Mouse (Mus musculus) ovary, adult 18-20 months (tissue): ENCODE measurements at regions not wholly inside any gene's neighbourhood (a gene's known extent, or its start where the extent isn't known, plus 50 kb on each side); places are given as distances from the start of the nearest gene placed in this dataset.
A peak's percentile ranks its signal among the peaks of the same experiment; 100 is the strongest.

ENCODE experiments used
- DNase-seq: peaks from one replicate; pipeline ENCODE4 v3.0.0; 2022; ENCODE audit warnings: low spot score, mixed read lengths

- DNase-seq: no peak
Measured at GRCm38 (mm10) chr2:160256251-160256650, 77.7 kb downstream of the Gm826 start.

- DNase-seq: no peak
Measured at GRCm38 (mm10) chr2:160250228-160250627, 83.7 kb downstream of the Gm826 start.

DNA sequence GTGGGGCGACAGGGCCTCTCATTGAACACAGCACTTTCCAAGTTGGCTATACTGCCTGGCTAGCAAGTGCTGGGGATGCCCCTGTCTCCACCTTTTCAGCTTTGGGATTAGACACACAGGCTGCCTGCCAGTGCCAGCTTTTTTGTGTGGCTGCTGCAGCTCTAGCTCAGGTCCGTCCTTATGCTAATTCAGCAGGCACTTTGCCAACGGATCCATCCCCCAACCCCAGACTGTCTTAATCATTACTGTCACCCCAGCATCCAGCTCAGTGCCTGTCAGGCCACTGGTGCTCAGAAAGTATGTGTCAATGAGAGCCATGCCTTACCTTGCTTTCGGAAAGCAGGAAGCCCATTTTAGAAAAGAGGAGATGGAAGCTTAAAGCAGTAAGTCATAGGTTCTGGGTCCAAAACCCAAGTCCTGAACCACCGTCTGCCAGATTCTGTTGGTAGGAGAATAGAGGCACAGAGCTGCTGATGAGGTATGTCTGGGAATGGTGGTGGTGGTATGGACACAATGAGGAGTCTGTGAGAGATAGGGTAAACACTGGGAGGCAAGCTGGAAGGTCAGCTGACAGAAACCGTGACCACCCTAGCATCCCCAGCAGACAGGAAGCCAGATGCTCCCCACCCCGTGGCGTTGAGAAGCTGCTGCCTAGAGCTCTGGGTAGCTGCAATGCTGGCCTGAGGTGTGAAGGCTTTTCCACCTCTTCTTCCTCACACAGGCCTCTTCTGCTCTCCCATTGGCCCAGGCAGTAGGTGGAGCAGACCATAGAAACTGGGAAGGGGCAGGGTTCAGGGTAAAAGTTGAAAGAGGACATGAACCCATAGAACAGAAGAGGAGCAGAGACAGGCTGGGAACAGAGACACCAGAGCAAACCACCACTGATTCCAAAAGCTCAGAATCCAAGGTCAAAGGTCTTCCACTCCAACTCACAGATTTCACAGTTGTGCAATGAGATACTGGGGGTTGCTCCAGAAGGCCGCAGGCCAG is 84.6 kb downstream of the Gm826 start:
- no peak for DNase-seq

- no peak for DNase-seq
Measured at GRCm38 (mm10) chr2:160247286-160247685, 86.7 kb downstream of the Gm826 start.

GRCm38 (mm10) chr2:160246356-160246755 is 87.6 kb downstream of the Gm826 start:
- DNase-seq: peak; percentile 19

GRCm38 (mm10) chr2:160244866-160245265 is 89.1 kb downstream of the Gm826 start:
- no peak for DNase-seq

DNA sequence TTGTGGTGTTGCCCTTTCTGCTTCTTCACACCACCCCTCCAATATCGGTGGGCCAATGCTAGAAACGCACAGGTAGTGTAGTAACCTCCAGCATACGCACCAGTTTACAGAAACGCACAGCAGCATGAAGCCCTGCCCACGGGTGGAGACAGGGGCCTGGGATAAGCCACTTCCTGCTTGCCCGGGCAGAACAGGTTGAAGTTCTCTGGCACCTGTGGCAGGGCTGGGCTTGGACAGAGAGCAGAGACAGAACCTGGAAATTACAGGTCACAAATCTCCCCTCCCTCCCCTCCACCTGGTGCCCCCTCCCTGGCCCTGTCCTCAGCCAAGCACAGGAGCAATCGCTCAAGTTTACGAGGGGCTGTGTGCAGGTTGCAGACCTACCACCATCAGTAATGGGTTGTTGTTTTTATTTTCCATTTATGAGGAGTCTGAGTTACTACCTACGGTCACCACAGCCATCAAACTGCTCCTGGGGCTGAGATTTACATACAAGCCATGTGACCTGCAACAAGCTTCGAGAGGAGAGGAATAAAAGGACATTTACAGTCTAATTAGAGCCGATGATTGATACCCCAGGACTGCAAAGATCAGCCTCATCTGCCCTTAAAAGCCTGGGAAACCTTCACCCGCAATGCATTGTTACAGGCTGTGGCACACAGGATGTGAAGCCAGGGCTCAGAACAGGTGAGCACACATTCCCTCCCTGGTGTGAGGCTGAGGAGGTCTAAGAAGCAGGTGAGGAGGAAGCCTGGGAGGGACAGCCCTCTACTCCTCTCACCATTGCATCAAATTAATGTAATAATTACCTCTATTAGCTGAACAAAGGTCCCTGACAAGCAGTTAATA is 93.2 kb downstream of the Gm826 start:
- DNase-seq: no peak

DNA sequence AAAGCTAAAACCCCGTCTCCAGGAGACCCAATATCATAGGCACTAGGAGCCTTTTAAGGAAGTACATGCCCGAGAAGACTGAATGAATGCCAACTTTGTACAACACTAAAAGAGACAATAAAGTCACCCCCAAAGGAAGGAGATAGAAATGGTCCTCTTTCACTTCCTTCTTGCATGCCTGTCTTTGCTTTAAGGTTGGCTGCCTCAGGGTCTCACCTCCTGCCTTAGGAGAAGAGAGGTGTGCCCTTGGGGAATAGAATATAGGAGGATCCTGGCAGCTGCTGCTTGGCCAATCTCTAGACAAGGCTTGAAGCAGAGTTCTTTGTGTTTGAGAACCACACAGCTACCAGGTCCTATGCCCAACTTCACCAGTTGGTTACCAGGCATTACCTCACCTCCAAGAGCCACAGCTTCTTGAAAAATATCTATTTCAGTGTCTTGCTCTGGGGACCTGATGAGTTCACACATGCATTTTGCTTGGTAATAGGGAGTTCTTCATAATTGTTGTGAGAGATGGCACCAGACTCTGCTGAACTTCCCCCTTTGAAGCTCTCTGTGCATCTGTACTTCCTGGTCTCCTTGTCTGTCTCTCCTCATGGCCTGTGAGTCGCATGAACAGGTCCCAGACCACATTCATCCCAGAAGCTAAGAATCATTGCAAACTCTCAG is 96.4 kb downstream of the Gm826 start:
- no peak for DNase-seq

DNA sequence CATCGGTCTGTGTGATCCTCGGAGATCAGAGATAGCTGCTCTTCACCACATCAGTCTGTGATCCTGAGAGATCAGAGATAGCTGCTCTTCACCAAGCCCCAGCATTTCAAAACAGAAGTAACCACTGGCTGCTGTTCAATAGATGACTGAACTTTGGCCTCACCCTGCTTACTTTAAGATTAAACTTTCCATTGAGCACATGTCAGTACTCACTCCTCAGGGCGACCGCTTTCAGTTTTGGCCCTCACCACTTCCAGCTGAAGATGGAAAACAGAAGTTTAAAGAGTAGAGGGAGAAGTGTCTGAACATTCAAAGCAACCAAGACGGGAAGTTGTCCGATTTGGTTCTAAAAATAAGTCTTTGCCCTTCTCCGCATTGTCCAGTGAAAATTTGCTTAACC is 97.2 kb downstream of the Gm826 start:
- DNase-seq: no peak

DNA sequence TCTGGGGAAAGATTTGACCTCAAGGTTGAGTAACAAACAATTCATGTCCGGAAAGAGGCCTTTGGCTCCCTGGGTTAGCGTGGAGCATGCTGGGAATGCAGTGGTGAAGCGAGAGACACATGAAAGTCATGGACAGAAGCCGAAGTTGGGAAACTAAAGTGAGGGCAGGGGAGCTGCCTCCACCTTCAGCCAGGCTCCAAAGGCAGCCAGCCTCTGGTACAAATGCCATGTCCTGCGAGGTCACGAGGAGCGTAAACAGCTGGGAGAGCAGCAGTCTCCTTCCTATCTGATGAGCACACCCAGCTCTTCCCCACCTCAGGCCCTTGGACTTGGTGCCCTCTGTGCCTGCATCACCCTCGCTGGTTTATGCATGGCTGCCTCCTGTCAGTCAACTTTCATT is 103.2 kb downstream of the Gm826 start:
- no peak for DNase-seq

DNA sequence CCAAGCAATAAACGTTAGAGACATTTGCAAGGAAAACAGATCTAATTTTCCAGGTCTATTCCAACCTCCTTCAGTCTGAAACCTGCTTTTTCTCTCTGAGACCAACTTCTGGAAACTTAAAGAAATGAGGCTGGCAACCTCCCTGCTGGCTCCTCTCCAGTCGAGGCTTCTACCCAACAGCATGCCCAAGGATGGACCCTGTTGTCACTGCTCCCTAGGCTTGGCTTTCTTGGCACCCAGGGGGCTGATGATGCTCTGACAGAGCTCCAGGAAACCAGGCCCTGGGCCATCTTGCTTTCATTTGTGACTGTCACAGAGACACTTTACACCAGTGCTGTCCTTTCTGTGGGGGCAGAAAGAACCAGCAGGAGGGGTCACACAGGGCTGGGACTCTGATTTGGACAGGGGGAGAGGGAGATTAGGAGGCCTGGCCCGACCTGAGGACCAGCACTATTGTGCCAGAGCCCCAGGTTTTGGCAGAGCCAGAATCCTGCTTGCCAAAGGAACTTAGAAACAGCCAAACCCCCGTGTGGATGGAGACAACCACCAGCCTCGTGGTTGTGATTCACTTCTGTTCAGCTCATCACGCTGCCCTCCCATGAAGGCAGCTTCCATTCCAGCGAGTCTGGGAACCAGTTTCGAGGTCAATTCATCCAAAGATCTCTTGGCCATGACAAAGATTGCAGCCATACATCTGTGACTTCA is 105.5 kb downstream of the Gm826 start:
- no peak for DNase-seq

- peak; percentile 57 for DNase-seq
Measured at GRCm38 (mm10) chr2:160225450-160225849, 108.5 kb downstream of the Gm826 start.

DNA sequence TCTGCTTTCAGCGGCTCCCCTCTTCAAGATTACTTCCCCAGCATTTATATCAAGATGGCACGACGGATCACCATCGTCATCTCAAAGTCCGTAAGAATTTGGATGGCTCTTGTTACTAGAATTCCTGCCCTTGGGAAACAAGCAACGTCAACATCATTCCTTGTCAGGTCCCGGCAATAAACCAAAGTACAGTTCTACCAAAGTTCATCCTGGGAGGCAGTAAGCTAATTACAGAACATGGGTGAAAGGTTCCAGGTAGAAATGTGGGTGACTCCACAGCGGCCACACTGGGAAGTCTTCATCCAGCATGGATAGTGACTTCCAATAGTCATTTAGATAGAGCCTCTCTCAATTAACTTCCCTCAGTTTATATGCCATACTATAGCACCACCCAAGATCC is 110.6 kb downstream of the Gm826 start:
- DNase-seq: no peak

DNA sequence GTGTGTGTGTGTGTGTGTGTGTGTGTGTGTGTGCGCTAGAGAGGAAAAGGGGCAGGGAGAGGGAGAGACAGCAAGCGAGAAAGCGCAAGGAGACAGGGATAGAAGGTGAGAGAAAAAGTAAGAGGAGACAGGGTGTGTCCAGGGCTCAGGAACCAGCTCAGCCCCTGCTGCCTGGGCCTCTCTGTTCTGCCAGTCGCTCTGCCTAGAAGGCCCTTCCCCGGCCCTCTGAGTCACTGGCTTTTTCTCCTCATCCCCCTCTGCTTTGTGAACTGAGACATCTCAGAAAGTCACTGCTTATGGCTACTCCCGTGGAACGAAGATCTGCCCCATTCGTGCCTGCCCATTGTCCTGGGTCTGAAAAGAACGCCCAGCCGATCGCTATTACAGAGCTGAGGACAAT is 112.2 kb downstream of the Gm826 start:
- DNase-seq: no peak

DNA sequence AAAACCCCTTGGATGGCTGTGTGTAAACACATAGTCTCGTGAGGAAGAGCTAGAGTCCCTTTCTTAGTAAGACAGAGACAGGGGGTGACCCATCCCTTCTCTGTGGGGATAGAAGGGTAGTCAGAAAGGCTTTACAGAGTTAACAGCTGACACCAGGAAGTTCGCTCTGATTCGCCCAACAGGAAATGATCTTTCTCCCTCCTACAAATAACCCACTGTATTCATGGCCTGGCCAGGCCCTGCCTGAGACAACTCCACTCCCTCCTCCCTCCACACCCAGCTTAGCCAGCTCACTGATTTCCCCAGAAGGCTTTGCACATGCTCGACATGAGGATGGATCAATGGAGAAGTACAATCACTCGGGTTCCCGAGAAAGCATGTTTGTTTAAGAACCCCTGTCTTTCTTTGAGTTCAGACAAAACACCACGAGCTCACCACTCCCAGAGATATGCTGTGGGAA is 113.4 kb downstream of the Gm826 start:
- no peak for DNase-seq

DNA sequence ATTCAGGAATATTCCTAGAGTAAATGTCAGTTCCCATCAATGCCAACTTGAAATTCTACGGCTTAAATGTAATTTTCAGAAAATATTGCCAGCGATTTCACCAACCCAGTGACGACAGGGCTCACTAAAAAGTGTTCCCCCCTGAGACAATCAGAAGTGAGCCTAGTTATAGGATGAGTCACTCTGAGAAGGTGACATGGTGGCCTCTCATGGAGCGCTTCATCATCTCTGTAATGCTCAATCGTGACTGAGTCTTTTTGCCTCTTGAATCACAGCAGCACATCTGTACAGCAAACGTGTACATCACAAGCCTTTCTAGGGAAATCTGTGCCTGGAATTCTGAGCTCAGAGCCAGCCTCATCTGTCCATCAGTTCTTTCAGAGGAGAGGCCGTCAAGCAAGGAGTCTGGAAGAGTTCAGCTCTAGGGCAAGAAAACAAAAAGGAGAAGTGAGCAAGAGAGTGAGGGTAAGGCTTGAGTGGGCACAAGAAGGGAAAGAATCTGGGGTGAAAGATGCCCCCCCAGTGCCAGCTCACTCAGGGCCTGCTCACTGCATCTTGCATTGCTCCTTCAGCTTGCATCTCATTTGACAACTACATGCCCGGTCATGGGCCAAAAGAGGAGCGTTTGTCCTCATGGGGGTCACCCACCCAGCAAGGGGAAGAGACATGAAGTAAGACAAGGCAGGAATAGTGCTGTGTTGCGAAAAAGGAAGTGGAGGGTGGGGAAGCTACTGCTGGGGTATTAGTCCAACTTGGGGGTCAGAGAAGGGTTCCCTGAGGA is 119.7 kb downstream of the Gm826 start:
- no peak for DNase-seq

DNA sequence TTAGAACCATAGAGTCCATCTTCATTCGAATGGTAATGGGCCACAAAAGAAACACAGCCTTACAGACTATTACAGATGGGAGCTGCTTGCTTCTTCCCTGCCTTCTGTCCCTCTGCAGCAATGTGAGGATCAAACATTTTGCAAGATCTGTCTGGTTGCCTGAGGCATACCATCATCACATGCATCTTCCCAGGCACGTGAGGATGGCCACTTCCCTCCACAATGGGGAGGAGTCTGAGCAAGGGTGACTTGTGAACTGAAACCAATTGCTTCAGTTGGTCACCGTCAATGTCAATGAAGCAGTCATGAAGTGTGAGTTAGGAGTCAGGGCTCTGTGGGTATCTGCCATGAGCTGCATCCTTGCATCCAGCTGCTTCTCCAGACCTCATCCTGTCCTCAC is 123.5 kb downstream of the Gm826 start:
- no peak for DNase-seq

GRCm38 (mm10) chr2:160209589-160210264 is 124.2 kb downstream of the Gm826 start:
- no peak for DNase-seq

- DNase-seq: no peak
Measured at GRCm38 (mm10) chr2:160208295-160208694, 125.7 kb downstream of the Gm826 start.

DNA sequence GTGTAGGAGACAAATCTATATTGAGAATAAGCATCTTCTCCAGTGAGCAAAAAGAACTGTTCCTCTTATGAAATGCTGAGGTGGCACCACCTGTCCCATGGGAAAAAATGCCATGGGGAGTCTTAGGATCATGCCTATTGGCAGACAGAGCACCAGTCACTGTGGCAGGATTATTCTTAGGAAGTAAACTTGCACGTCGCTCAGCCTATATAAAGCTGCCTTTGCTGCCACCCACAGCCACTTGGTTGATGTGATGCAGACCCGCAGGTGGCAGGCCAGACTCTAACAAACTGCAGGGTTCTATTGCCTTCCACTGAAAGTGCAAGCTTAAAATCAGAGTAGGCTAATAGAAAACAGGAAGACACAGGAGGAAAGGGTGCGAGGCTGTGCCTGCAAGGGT is 126.7 kb downstream of the Gm826 start:
- no peak for DNase-seq
